Mouse (Mus musculus): ENCODE measurements at regions not wholly inside any gene's neighbourhood (a gene's known extent, or its start where the extent isn't known, plus 50 kb on each side); places are given as distances from the start of the nearest gene placed in this dataset.

DNA sequence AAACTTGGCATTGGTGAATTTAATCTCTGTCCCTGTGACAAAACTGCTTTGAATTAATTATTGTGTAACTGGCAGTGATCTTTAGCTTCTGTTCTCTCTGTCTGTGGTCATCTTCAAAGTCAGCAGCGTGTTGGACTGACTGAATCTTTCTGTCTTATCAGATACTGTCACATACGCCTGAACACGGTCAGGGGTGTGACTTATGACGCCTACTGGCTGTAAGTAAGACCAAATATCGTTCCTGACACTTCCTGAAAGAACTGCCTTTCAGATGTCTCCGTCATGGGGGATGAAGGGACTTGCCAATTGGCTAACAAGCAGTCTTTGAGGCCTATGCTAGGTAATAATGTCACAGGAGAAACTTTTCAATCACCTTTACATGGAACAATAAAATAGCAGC lies 402.2 kb downstream of the Gabrg2 start:
- TF ChIP-seq CTCF (IDR thresholded peaks at IDR 0.05; ENCODE audit: extremely low read depth, insufficient read depth, low read length) (no peak), POLR2A (IDR thresholded peaks at IDR 0.05; ENCODE audit: extremely low read depth, insufficient read depth, low read length) (no peak)
